In genomic region chr11:12999279-12999678, GRCm38 (mm10) we compare ENCODE assay signal across 34 mouse cellular contexts.
"Had no signal": no experiment of that assay in that cellular context is flagged by ENCODE, and none has a peak within 500 bp of the region (broad histone marks: within the 10 kb centered on the region; RNA-seq: fewer than 3 reads in every experiment).

No protein-coding gene starts in this region.

- H3K4me3 ChIP-seq: heart, embryonic 10.5 days; heart, embryonic 12.5 days; heart, embryonic 13.5 days; heart, embryonic 15.5 days; hindbrain, embryonic 10.5 days; hindbrain, embryonic 12.5 days; hindbrain, embryonic 13.5 days; hindbrain, embryonic 15.5 days; intestine, embryonic 15.5 days; kidney, embryonic 15.5 days; layer of hippocampus, adult 2 months had no signal

- H3K36me3 ChIP-seq: heart, embryonic 10.5 days; heart, embryonic 12.5 days; heart, embryonic 13.5 days; heart, embryonic 15.5 days; hindbrain, embryonic 10.5 days; hindbrain, embryonic 12.5 days; hindbrain, embryonic 13.5 days; hindbrain, embryonic 15.5 days; intestine, embryonic 15.5 days; kidney, embryonic 15.5 days had no signal

- DNase-seq: heart, postnatal 10 days; heart, postnatal 14 days; heart, postnatal 36 days; heart, postnatal 4 days; kidney, adult 11 months; kidney, adult 18-20 months; kidney, adult 2 months; kidney, adult 8-10 months; kidney, adult 9 months; kidney, postnatal 10 days; kidney, postnatal 14 days; kidney, postnatal 25 days; kidney, postnatal 36 days; kidney, postnatal 4 days; layer of hippocampus, adult 9-11 months; layer of hippocampus, postnatal 36 days had no signal

- H3K9me3 ChIP-seq: heart, embryonic 10.5 days; heart, embryonic 12.5 days; heart, embryonic 13.5 days; heart, embryonic 15.5 days; hindbrain, embryonic 10.5 days; hindbrain, embryonic 12.5 days; hindbrain, embryonic 13.5 days; hindbrain, embryonic 15.5 days; intestine, embryonic 15.5 days; kidney, embryonic 15.5 days had no signal

- H3K27me3 ChIP-seq: heart, embryonic 12.5 days; heart, embryonic 13.5 days; heart, embryonic 15.5 days; hindbrain, embryonic 12.5 days; hindbrain, embryonic 13.5 days; hindbrain, embryonic 15.5 days; intestine, embryonic 15.5 days; kidney, embryonic 15.5 days had no signal

- H3K4me2 ChIP-seq: heart, embryonic 12.5 days; heart, embryonic 13.5 days; heart, embryonic 15.5 days; hindbrain, embryonic 12.5 days; hindbrain, embryonic 13.5 days; hindbrain, embryonic 14.5 days; hindbrain, embryonic 15.5 days; intestine, embryonic 15.5 days; kidney, embryonic 15.5 days had no signal

- ATAC-seq: hindbrain, embryonic 16.5 days; hindbrain, postnatal 0 days; inflammation-experienced regulatory T-cells, adult 6 months; intestine, embryonic 15.5 days; intestine, embryonic 16.5 days; intestine, postnatal 0 days had no signal

- H3K9ac ChIP-seq: heart, embryonic 12.5 days; heart, embryonic 13.5 days; heart, embryonic 15.5 days; hindbrain, embryonic 12.5 days; hindbrain, embryonic 13.5 days; hindbrain, embryonic 14.5 days; hindbrain, embryonic 15.5 days; intestine, embryonic 15.5 days; kidney, embryonic 15.5 days had no signal

- H3K27ac ChIP-seq: heart, embryonic 10.5 days; heart, embryonic 13.5 days; heart, embryonic 15.5 days; hindbrain, embryonic 10.5 days; hindbrain, embryonic 12.5 days; hindbrain, embryonic 13.5 days; hindbrain, embryonic 14.5 days; hindbrain, embryonic 15.5 days; hindbrain, postnatal 0 days; intestine, embryonic 15.5 days; kidney, embryonic 15.5 days; kidney, postnatal 0 days; layer of hippocampus, adult 2 months had no signal

- H3K4me1 ChIP-seq: heart, embryonic 15.5 days; hindbrain, embryonic 10.5 days; hindbrain, embryonic 12.5 days; hindbrain, embryonic 13.5 days; hindbrain, embryonic 15.5 days; intestine, embryonic 15.5 days; kidney, embryonic 15.5 days had no signal
